Mouse (Mus musculus) G1E (cell line): ENCODE data around the gene Hic1. TPM values are rescaled to one million over a fixed set of nuclear protein-coding genes. Genes with fewer than 3 reads are reported as not detected.
"Not testable (repeated sequence)": the region's sequence is repeated elsewhere in the genome, so short reads cannot be mapped to it uniquely, and the experiment has no call there.

Experiments
- ATAC-seq: 2 replicates; pipeline ENCODE4 v1.8.0; 2016; ENCODE audit warnings: mild to moderate bottlenecking; ENCODE audit not compliant: insufficient number of reproducible peaks, poor library complexity, low FRiP score, severe bottlenecking; ENCODE audit errors: extremely low read depth
- DNase-seq: peaks from one replicate; pipeline ENCODE4 v3.0.0; 2012; ENCODE audit warnings: low spot score
- H3K27me3 ChIP-seq: 2 replicates; pipeline ENCODE4 v1.6.1; 2012; ENCODE audit warnings: mild to moderate bottlenecking, low read length, inconsistent platforms; ENCODE audit not compliant: insufficient read depth
- H3K36me3 ChIP-seq: replicated peaks from 2 replicates; pipeline ENCODE3; 2012; ENCODE audit warnings: mild to moderate bottlenecking, inconsistent platforms
- H3K4me1 ChIP-seq: 2 replicates; pipeline ENCODE4 v1.6.1; 2012; ENCODE audit warnings: low read depth, low read length, inconsistent platforms, mixed read lengths; ENCODE audit not compliant: insufficient read depth
- H3K4me3 ChIP-seq: 2 replicates; pipeline ENCODE4 v1.5.1; 2012; ENCODE audit warnings: low read depth, mild to moderate bottlenecking, inconsistent platforms, low read length, moderate library complexity, mixed read lengths
- H3K9me3 ChIP-seq: replicated peaks from 2 replicates; pipeline ENCODE4 v1.6.1; 2012; ENCODE audit warnings: inconsistent platforms
- CTCF ChIP-seq: IDR thresholded peaks from 2 replicates; pipeline ENCODE4 v1.5.1; 2012; ENCODE audit warnings: low read depth, low read length, inconsistent platforms, mixed read lengths
- GATA1 ChIP-seq: IDR thresholded peaks from 2 replicates; pipeline ENCODE4 v1.6.1; 2012; ENCODE audit warnings: borderline replicate concordance, low read length, inconsistent platforms, mixed read lengths
- GATA2 ChIP-seq: IDR thresholded peaks from 2 replicates; pipeline ENCODE4 v1.6.1; 2012; ENCODE audit warnings: low read depth, low read length, inconsistent platforms, borderline replicate concordance
- POLR2AphosphoS5 ChIP-seq: IDR thresholded peaks from 2 replicates; pipeline ENCODE4 v1.6.1; 2012; ENCODE audit warnings: low read depth, low read length, inconsistent platforms; ENCODE audit not compliant: insufficient replicate concordance
- TAL1 ChIP-seq: conservative IDR thresholded peaks from 2 replicates; pipeline ENCODE4 v1.6.1; 2012; ENCODE audit warnings: low read depth, low read length, inconsistent platforms, mixed read lengths
- polyA plus RNA-seq: library from polyadenylated mRNA; stranded (reverse); fragments of >175 nt; gene quantifications from 2 replicates; pipeline ENCODE4 v1.2.3, GENCODE M21; 2012
- total RNA-seq, 2 experiments: library from RNA; stranded (forward) in 1 of 2; stranded (reverse) in 1 of 2; fragments of 200-1000 nt in 1 of 2; fragments of >200 nt in 1 of 2; fragmentation: Nextera tagmentation in 1 of 2; gene quantifications; 2 replicates each; pipeline ENCODE4 v1.2.3; 2014 to 2017

Hic1 gene
- total and polyA plus RNA-seq, 3 experiments: 0.05 to 0.22 TPM; not detected in 1

DNA sequence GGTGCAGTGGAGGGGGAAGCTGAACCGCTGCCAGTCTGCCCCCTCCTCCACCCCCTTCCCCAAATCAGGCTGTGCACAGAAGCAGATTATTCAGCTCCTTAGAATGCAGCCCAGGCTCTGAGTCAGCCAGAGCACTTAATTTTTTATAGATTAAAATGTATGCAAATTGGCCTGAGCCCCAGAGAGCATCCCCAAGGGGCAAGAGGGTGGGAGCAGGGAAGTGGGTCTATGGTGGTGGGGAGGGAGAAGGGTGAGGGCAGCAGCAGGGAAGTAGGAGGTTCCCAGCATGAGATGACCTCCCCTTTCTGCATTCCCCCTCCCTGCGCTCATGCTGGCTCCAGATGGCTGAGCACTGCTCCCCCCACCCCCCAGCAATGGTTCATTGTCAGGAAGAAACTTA is 15.7 kb upstream of the Hic1 start:
- TF ChIP-seq POLR2AphosphoS5 (no peak), CTCF (no peak), GATA2 (no peak), TAL1 (no peak), GATA1 (no peak)
- Histone ChIP-seq H3K27me3 (no peaks in the 10 kb centered on the region), H3K4me3 (no peak overlapping the region), H3K4me1 (peaks cover 20% of the 10 kb centered on the region), H3K36me3 (peaks cover 80% of the 10 kb centered on the region), H3K9me3 (no peaks in the 10 kb centered on the region)
- ATAC-seq (no peak), DNase-seq (no peak)

DNA sequence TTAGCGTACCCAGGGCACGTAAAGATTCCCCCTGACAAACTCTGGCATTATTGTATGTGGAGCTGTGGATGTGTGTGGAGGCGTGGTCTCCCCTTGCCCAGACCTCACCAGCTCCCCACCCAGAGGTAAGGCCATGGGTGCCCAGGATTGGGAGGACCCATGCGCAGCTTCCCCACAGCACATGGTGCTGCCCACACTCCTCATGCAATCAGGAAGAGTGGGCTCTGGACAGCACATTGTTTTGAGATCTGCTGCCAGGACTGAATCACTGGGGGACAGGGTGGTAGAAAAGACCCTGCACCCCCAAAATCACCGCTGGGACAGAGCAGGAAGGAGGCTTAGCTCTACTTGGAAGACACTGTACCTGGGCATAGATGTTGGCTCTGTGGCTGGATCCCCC is 15.3 kb upstream of the Hic1 start:
- TF ChIP-seq CTCF (no peak), TAL1 (no peak), GATA2 (no peak), GATA1 (no peak)
- ATAC-seq: no peak
- Histone ChIP-seq H3K4me3 (no peak overlapping the region), H3K36me3 (peaks cover 84% of the 10 kb centered on the region), H3K9me3 (no peaks in the 10 kb centered on the region), H3K27me3 (no peaks in the 10 kb centered on the region), H3K4me1 (peaks cover 20% of the 10 kb centered on the region)
- DNase-seq: no peak

DNA sequence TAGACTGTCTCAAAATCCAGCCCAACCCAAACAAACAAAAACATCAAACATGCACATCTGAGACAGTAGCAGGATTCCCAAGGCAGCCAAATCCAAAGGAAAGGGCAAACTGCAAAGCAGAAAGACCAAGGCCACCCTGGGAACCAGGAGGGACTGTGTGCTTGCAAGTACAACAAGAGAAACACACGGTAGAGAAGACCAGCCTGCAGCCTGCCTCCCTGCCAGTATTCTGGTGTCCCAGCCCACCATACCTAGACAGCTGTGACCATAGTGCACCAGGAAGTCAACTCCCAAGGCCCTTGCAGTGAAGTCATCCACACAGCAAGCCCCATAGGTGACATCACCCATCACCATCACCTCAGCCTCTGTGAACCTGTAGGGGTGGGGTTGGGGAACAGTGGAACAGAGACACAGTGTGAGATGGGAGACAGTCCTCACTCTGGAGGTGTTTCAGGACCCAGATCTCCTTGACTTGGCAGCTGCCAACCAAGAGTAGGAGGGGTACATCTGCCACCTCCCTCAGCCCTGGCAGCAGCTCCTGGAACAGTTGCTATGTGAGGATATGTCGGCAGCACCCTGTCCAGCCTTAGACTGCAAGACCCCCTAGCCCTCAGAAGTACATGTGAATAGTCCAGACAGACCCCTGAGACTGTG is 14.7 kb upstream of the Hic1 start:
- Histone ChIP-seq H3K4me3 (no peak overlapping the region), H3K27me3 (no peaks in the 10 kb centered on the region), H3K36me3 (peaks cover 88% of the 10 kb centered on the region), H3K4me1 (peaks cover 18% of the 10 kb centered on the region), H3K9me3 (no peaks in the 10 kb centered on the region)
- ATAC-seq (no peak), DNase-seq (no peak)
- no peak for TF ChIP-seq GATA2
- no peak for TF ChIP-seq GATA1
- no peak for TF ChIP-seq TAL1
- TF ChIP-seq POLR2AphosphoS5: no peak
- TF ChIP-seq CTCF: no peak

DNA sequence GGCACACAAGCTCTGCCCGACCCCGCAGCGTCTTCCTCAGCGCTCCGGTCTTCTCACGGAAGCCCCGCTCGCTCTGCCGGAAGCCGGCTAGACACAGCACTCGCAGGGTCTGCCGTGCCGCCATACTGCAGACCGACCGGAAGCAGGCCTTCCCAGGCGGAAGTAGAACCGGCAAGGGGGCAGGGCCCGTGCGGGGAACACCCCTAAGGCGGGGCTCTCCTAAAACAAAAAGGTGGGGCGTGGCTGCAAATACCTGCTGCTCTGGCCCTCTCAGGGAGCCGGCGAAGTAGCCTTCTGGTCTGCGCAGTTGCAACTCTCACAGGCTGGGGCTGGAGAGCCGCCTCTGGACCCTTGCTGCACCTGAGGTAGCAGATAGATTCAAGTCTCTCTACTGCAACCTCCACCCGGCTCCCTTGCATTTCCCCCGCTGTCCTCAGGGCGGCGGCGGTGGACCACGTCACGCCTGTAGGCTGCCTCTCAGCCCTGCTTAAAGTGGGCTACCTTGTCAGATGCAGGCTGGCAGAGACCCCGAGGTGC is 9.4 kb upstream of the Hic1 start, which contains the start of gene Ovca2:
Ovca2 (minus strand) TSS at position 164 of the 537 bp plus-strand sequence.
- no peaks in the 10 kb centered on the region for H3K9me3 ChIP-seq
- peaks cover 1% of the 10 kb centered on the region; the same call in 1 of the 2 replicates for H3K27me3 ChIP-seq
- peaks cover 76% of the 10 kb centered on the region for H3K36me3 ChIP-seq
- H3K4me1 ChIP-seq: peaks cover 32% of the 10 kb centered on the region
- DNase-seq (peak; percentile 93), ATAC-seq (peak; percentile 90)
- TF ChIP-seq TAL1: no peak
- TF ChIP-seq CTCF: peak; percentile 70
- peak within 1 kb of the TSS; percentile 83 for H3K4me3 ChIP-seq

DNA sequence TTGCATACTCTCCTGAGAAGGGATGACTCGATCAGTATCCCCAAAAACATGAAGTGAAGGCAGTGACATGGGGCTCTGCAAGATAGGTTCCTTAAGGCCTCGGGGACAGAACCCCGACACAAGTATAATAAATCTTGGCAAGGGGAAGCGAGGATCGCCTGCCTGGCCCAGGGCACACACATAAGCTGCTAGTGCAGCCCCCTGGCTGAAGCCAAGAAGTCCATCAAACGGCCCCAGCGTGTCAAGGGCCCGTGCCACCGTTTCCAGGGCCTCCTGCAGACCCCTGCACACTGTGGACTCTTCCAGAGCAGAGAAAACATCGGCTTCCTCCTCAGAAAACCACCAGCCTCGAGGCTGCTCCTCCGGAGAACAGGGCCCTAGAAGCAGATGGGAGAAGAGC is 8.7 kb upstream of the Hic1 start:
- Histone ChIP-seq H3K9me3 (no peaks in the 10 kb centered on the region), H3K27me3 (peaks cover 5% of the 10 kb centered on the region; the same call in 1 of the 2 replicates), H3K4me3 (peak overlapping the region; percentile 83), H3K36me3 (peaks cover 69% of the 10 kb centered on the region), H3K4me1 (peaks cover 40% of the 10 kb centered on the region)
- ATAC-seq (no peak), DNase-seq (no peak)
- TF ChIP-seq GATA2 (no peak), CTCF (no peak), POLR2AphosphoS5 (no peak), GATA1 (no peak), TAL1 (no peak)

DNA sequence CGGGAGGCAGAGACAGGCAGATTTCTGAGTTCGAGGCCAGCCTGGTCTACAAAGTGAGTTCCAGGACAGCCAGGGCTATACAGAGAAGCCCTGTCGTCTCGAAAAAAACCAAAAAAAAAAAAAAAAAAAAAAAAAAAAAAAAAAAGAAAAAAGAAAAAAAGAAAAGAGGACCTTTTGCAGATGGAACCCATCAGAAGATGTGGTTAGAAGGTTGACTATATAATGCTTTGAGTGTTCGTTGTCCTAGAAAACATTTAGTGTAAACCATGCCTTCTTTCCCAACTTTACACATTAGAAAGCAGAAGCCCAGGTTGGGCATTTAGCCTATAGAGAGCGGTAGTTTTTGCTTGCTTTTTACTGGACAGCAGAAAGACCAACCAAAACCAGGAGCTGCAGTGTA is 5.3 kb upstream of the Hic1 start:
- not testable (repeated sequence) for H3K4me3 ChIP-seq, DNase-seq, ATAC-seq
- peaks cover 50% of the 10 kb centered on the region for H3K4me1 ChIP-seq
- H3K36me3 ChIP-seq: peaks cover 35% of the 10 kb centered on the region
- peaks cover 22% of the 10 kb centered on the region for H3K9me3 ChIP-seq
- peaks cover 40% of the 10 kb centered on the region for H3K27me3 ChIP-seq

DNA sequence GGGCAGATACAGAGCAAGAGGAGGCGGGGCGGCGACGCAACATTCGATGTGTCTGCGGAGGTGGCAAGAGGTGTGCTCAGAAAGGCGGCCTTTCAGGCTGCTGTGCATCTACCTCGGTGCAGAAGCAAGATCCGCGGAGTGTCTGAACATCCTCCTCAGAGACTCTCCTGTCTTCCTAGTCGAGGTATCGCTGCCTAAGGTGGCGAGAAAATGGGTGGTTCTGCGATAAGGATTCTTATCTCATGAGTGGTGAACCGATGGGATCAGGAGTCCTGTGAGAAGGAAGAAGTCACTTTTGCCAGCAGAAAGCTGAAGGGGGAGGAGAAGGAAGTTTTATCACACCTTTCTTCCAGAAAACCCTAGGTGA is 4.5 kb upstream of the Hic1 start:
- TF ChIP-seq CTCF (no peak), GATA1 (no peak), POLR2AphosphoS5 (no peak), TAL1 (no peak), GATA2 (no peak)
- Histone ChIP-seq H3K4me3 (peak overlapping the region; percentile 73), H3K36me3 (peaks cover 28% of the 10 kb centered on the region), H3K9me3 (peaks cover 28% of the 10 kb centered on the region), H3K4me1 (peaks cover 48% of the 10 kb centered on the region), H3K27me3 (peaks cover 47% of the 10 kb centered on the region)
- DNase-seq (no peak), ATAC-seq (no peak)
